Mouse (Mus musculus) embryonic facial prominence, embryonic 15.5 days (tissue): Measurements from ENCODE around the gene Gm20219. TPM values are rescaled to one million over a fixed set of nuclear protein-coding genes. Genes with fewer than 3 reads are reported as not detected.

Experiments
- ATAC-seq: fragments of 200-750 bp; cut with Nextera tagmentation; 2 replicates; pipeline ENCODE4 v1.8.0; 2017; ENCODE audit warnings: low read depth, moderate TSS enrichment; ENCODE audit not compliant: insufficient number of reproducible peaks, low FRiP score, low TSS enrichment
- H3K27ac ChIP-seq: fragments of 300-500 bp; sonication (generic); replicated peaks from 2 replicates; pipeline ENCODE4 v1.5.1; 2015; ENCODE audit warnings: mild to moderate bottlenecking, inconsistent platforms
- H3K27me3 ChIP-seq: fragments of 300-500 bp; sonication (generic); 2 replicates; pipeline ENCODE4 v1.6.1; 2015; ENCODE audit warnings: inconsistent platforms
- H3K36me3 ChIP-seq: fragments of 300-500 bp; sonication (generic); 2 replicates; pipeline ENCODE4 v1.6.1; 2015; ENCODE audit warnings: mild to moderate bottlenecking, inconsistent platforms
- H3K4me1 ChIP-seq: fragments of 300-500 bp; sonication (generic); 2 replicates; pipeline ENCODE4 v1.6.1; 2015; ENCODE audit warnings: inconsistent platforms
- H3K4me2 ChIP-seq: fragments of 300-500 bp; sonication (generic); replicated peaks from 2 replicates; pipeline ENCODE4 v1.6.1; 2015; ENCODE audit warnings: mild to moderate bottlenecking, inconsistent platforms
- H3K4me3 ChIP-seq: fragments of 300-500 bp; sonication (generic); replicated peaks from 2 replicates; pipeline ENCODE4 v1.5.1; 2015; ENCODE audit warnings: mild to moderate bottlenecking, inconsistent platforms
- H3K9ac ChIP-seq: fragments of 300-500 bp; sonication (generic); 2 replicates; pipeline ENCODE4 v1.6.1; 2015; ENCODE audit warnings: inconsistent platforms
- H3K9me3 ChIP-seq: fragments of 300-500 bp; sonication (generic); replicated peaks from 2 replicates; pipeline ENCODE4 v1.6.1; 2016; ENCODE audit warnings: inconsistent platforms
- WGBS: fragments of 180-500 bp; shearing (Covaris S2); methylation state at CpG from one replicate; pipeline ENCODE4 v1.1.7; 2015; 5-methylcytosine and 5-hydroxymethylcytosine counted together
- polyA plus RNA-seq: library from polyadenylated mRNA; unstranded; fragments of >200 nt; fragmentation: Nextera tagmentation; extraction: Ambion mirVana; gene quantifications from 2 replicates; pipeline ENCODE4 v1.2.1, GENCODE M21; 2015

Gene Gm20219
- polyA plus RNA-seq, 1 experiment from 2014 or later, result 16.5 TPM

DNA sequence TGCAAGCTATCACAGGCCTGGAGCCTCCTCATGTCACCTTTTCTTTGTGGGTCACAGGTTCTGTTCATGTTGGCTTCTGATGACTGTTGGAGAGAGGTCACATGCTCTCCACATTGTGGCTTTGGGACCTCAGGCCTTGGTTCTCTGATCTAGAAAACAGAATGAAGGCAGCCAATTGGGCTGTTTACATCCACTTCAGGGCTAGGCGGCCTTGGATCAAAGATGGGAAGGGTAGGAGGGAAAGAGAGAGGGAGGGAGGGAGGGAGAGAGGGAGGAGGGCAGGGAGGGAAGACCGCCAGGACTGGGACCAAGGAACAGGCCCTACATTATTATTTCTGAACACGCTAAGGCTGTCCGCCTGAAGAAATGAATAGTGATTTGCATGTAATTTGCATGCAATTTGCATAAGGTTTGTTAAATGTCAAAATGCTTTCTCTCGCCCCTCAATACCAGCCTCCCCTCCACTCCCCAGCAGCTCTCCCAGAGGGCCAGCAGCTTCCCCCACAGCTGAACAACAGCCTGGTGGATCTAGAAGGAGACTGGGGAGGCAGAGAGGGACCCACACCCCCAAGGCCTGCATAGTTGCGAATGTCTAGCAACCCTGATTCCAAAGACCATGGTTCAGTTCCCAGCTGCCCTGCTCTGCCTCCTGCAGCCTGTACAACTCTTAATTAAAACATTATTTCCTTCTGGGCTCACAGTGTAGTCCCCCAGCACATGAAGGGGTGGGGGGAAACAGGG lies 2.2 kb downstream of the Gm20219 start:
- Histone ChIP-seq H3K27me3 (no peaks in the 10 kb centered on the region), H3K4me1 (peaks cover 16% of the 10 kb centered on the region; the same call in 1 of the 2 replicates), H3K27ac (peak overlapping the region; percentile 65), H3K36me3 (no peaks in the 10 kb centered on the region), H3K4me2 (no peak overlapping the region), H3K4me3 (no peak overlapping the region), H3K9ac (no peak overlapping the region), H3K9me3 (no peaks in the 10 kb centered on the region)
- ATAC-seq, result no peak
- WGBS, result 61% methylated on average over 6 of the region's 6 CpGs

GRCm38 (mm10) chr17:56550784-56551475 lies 3.3 kb downstream of the Gm20219 start:
- Histone ChIP-seq H3K27me3 (no peaks in the 10 kb centered on the region), H3K4me3 (no peak overlapping the region), H3K9ac (no peak overlapping the region), H3K36me3 (no peaks in the 10 kb centered on the region), H3K9me3 (no peaks in the 10 kb centered on the region), H3K27ac (peak overlapping the region; percentile 65; the same call in 1 of the 2 replicates), H3K4me2 (no peak overlapping the region), H3K4me1 (peaks cover 16% of the 10 kb centered on the region; the same call in 1 of the 2 replicates)
- ATAC-seq, result peak; percentile 32; the same call in 1 of the 2 replicates
- 71% methylated on average over 12 of the region's 12 CpGs for WGBS

DNA sequence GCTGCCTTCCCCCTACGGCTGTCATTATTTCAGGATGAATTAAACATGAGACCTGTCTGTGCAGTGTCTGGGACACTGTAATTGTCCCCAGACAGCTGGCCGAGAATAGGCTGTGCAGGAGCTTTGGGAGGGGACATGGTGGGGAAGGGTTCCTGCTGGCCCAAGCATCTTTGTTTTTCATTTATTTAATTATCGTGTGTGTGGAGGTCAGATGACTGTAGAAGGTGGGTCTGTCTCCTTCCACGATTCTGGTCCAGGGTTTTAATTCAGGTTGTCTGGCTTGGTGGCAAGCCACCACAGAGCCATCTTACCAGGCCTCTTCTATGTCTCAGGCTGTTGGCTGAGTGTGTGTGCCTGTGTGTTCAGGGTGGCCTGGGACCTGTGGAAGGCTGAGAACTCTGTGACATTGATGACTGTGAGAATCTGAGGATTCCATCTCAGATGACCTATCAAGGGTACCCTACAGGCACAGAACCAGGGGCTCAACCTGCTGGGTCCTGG lies 5.5 kb downstream of the Gm20219 start:
- no peak overlapping the region for H3K27ac ChIP-seq
- 28% methylated on average over 4 of the region's 4 CpGs for WGBS
- H3K4me2 ChIP-seq, result no peak overlapping the region
- no peak for ATAC-seq
- no peak overlapping the region for H3K4me3 ChIP-seq
- H3K9me3 ChIP-seq, result no peaks in the 10 kb centered on the region
- H3K36me3 ChIP-seq, result no peaks in the 10 kb centered on the region
- no peaks in the 10 kb centered on the region for H3K27me3 ChIP-seq
- no peak overlapping the region for H3K9ac ChIP-seq
- peaks cover 16% of the 10 kb centered on the region; the same call in 1 of the 2 replicates for H3K4me1 ChIP-seq

DNA sequence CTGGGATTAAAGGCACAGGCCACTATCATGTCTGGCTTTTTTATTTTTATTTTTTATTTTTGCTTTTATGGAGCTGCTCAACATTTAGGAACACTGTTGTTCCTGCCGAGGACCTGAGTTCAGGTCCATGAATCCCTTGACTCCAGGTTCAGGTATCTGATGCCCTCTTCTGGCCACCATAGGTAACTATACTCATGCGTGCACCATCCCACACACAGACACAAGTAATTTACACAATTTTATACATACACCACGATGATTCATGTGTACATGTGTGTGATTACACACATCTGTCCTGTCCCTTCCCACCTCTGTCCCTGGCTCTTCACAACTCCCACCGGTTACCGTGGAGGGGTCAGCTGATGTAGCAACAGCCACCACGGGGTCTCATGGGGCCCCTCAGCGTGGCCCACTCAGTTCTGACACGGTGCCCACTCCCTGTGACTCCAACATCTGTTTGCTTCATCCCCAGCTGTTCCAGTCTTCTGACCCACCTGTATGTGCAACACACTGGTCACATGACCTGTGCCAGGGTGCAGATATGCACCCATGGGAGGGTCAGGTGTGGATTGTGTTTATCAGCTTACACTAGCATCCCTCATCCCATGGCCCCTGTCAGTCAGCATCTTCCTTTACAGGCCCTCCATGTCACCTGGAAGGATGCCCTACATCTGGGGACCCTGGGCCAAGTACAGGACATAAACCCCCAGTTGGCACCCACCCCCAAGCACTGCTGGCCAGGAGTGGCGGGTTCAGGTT lies 6.2 kb downstream of the Gm20219 start:
- Histone ChIP-seq H3K4me2 (no peak overlapping the region), H3K36me3 (no peaks in the 10 kb centered on the region), H3K9me3 (no peaks in the 10 kb centered on the region), H3K9ac (no peak overlapping the region), H3K4me3 (no peak overlapping the region), H3K27me3 (no peaks in the 10 kb centered on the region), H3K27ac (no peak overlapping the region), H3K4me1 (peaks cover 16% of the 10 kb centered on the region; the same call in 1 of the 2 replicates)
- WGBS, result 67% methylated on average over 9 of the region's 9 CpGs
- no peak for ATAC-seq

GRCm38 (mm10) chr17:56547116-56547845 lies 6.9 kb downstream of the Gm20219 start:
- Histone ChIP-seq H3K9me3 (no peaks in the 10 kb centered on the region), H3K4me2 (no peak overlapping the region), H3K27ac (no peak overlapping the region), H3K27me3 (no peaks in the 10 kb centered on the region), H3K4me3 (no peak overlapping the region), H3K9ac (no peak overlapping the region), H3K36me3 (no peaks in the 10 kb centered on the region), H3K4me1 (peaks cover 18% of the 10 kb centered on the region; the same call in 1 of the 2 replicates)
- no peak for ATAC-seq
- 64% methylated on average over 17 of the region's 17 CpGs for WGBS

- Histone ChIP-seq H3K9ac (no peak overlapping the region), H3K27ac (no peak overlapping the region), H3K4me2 (no peak overlapping the region), H3K4me3 (no peak overlapping the region), H3K36me3 (no peaks in the 10 kb centered on the region), H3K27me3 (no peaks in the 10 kb centered on the region), H3K9me3 (no peaks in the 10 kb centered on the region), H3K4me1 (peaks cover 12% of the 10 kb centered on the region; the same call in 1 of the 2 replicates)
- ATAC-seq, result no peak
- WGBS, result 83% methylated on average over 5 of the region's 5 CpGs
These were observed 7.6 kb downstream of the Gm20219 start for GRCm38 (mm10) chr17:56546576-56546975.

DNA sequence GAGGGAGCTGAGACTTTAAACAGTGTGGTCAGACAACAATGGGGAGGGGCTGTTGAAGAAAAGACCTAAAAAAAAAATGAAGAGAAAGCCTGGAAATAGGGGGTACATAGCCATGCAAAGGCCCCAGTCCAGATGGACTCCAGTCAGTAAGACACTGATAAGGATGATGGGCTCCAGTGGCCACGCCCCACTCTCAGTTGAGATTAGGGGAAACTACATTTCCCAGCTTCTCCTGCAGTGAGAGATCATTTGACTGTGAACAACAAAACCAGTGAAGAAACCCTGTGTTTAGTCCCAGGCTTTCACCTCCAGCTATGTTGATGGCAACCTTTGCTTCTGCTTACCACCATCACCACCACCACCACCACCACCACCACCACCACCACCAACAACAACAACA lies 8.2 kb downstream of the Gm20219 start:
- WGBS, result 76% methylated on average over 1 of the region's 1 CpGs
- Histone ChIP-seq H3K36me3 (no peaks in the 10 kb centered on the region), H3K27ac (no peak overlapping the region), H3K9me3 (no peaks in the 10 kb centered on the region), H3K9ac (no peak overlapping the region), H3K4me2 (no peak overlapping the region), H3K27me3 (no peaks in the 10 kb centered on the region), H3K4me1 (peaks cover 10% of the 10 kb centered on the region; the same call in 1 of the 2 replicates), H3K4me3 (no peak overlapping the region)
- ATAC-seq, result no peak

DNA sequence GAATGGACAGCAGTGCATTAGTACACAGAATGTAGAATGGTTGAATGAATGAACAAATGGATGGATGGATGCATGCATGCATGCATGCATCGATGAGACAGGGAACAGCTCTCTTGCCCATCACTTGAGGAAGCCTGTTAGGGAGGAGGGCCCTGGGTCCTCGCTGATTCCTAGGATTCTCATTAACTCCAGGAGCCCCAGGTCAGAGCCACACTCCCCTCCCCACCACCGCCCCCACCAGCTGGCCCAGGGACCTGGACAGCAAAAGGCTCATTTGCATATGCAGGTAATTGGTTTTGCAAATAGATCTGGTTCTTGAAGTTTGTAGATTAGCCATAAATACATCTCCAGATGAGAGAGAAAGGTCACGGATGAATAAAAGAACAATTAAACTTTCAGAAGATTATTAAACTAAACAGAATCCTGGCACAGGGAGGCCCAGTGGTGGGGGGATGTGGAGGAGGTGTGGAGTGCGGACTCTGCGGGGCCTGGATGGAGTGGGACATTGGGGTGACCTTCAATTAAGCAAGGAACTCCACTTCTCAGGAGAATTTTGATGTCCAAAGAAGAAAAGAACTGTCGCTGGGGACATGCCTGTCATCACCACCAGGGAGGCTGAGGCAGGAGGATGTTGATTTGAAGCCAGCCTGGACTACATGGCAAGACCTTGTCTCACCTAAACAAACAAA lies 9.3 kb downstream of the Gm20219 start:
- Histone ChIP-seq H3K4me3 (no peak overlapping the region), H3K27me3 (no peaks in the 10 kb centered on the region), H3K4me2 (no peak overlapping the region), H3K4me1 (0 out of 2 replicates have a peak, but pooled peaks cover 8% of the 10 kb centered on the region), H3K36me3 (no peaks in the 10 kb centered on the region), H3K9me3 (no peaks in the 10 kb centered on the region), H3K27ac (no peak overlapping the region), H3K9ac (no peak overlapping the region)
- 79% methylated on average over 7 of the region's 7 CpGs for WGBS
- no peak for ATAC-seq

- no peak for ATAC-seq
- Histone ChIP-seq H3K9ac (no peak overlapping the region), H3K4me3 (no peak overlapping the region), H3K9me3 (no peaks in the 10 kb centered on the region), H3K27ac (no peak overlapping the region), H3K36me3 (no peaks in the 10 kb centered on the region), H3K27me3 (no peaks in the 10 kb centered on the region), H3K4me1 (0 out of 2 replicates have a peak, but pooled peaks cover 8% of the 10 kb centered on the region), H3K4me2 (no peak overlapping the region)
- 77% methylated on average over 3 of the region's 3 CpGs for WGBS
These were observed 10.4 kb downstream of the Gm20219 start for GRCm38 (mm10) chr17:56543684-56544224.

DNA sequence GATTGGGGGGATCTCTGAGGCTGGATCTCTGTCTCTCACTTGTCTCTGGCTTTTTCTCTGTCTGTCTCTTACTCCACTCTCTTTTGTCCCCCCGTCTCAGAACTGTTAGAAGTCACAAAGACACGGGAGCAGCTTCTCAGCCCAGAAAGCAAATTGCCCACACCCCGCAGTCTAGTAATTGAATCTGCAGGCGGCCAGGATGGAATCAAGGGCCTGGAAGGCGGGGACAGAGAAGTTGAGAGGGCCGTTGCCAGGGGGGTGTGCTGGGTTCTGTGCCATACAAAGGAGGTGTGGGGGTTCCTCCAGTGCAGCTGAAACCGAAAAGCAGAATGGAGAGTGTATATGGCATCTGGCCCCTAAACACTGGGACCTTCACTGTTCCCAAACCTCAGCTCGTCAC lies 11.5 kb downstream of the Gm20219 start:
- no peak overlapping the region for H3K9ac ChIP-seq
- WGBS, result 38% methylated on average over 8 of the region's 8 CpGs
- no peaks in the 10 kb centered on the region for H3K9me3 ChIP-seq
- H3K36me3 ChIP-seq, result no peaks in the 10 kb centered on the region
- 0 out of 2 replicates have a peak, but pooled peaks cover 8% of the 10 kb centered on the region for H3K4me1 ChIP-seq
- H3K27me3 ChIP-seq, result no peaks in the 10 kb centered on the region
- H3K4me3 ChIP-seq, result no peak overlapping the region
- H3K4me2 ChIP-seq, result no peak overlapping the region
- H3K27ac ChIP-seq, result no peak overlapping the region
- no peak for ATAC-seq
